Mouse (Mus musculus): ENCODE measurements at regions not wholly inside any gene's neighbourhood (a gene's known extent, or its start where the extent isn't known, plus 50 kb on each side); places are given as distances from the start of the nearest gene placed in this dataset.

GRCm38 (mm10) chr12:106128944-106129724, 119.1 kb downstream of the Vrk1 start:
- ChIA-PET CTCF (no interaction called here), POLR2A (no interaction called here)
- ATAC-seq = no peak
- no peak for TF ChIP-seq CTCF (IDR thresholded peaks at IDR 0.05)
- in situ Hi-C loops (cut with MboI; ENCODE audit: low pct_unique_long_range_greater_than_20kb) = no loop called here
- DNase-seq (ENCODE audit: low read depth, low spot score) = no peak
- H3K27me3 ChIP-seq = peaks cover 4% of the 10 kb centered on the region

DNA sequence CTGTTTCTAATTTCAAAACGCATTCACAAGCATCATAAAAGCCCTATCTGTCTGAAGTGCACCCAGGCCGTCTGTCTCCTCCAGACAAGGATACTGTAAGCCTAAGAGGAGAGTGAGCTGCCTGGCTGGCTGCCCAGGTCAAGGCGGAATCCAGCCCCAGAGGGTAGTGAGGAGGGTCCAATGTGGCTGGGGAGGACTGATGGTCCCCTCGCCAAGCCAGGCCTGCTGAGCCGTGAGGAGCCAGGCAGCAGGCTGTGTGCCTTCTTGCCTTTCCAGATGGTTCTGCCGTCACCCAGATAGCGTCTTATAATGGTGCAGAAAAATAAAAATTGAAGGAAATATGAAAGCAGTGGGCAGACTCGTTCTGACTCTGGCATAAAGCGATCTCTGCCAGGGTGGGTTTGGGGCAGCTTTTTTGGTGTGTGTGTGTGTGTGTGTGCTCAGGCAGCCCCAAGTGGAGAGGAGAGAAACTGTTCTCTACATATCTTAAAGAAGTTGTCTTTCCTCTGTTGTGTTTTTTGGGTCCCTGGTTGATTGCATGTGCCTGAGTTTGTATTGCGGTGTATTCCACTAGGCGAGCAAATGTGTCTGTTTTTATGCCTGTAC, 120.1 kb downstream of the Vrk1 start:
- ChIA-PET POLR2A (no interaction called here), CTCF (no interaction called here)
- TF ChIP-seq CTCF (IDR thresholded peaks at IDR 0.05) = no peak
- H3K27me3 ChIP-seq = peaks cover 4% of the 10 kb centered on the region
- ATAC-seq (no peak), DNase-seq (ENCODE audit: low read depth, low spot score) (no peak)
- in situ Hi-C loops (cut with MboI; ENCODE audit: low pct_unique_long_range_greater_than_20kb) = no loop called here

- ATAC-seq (no peak), DNase-seq (ENCODE audit: low read depth, low spot score) (no peak)
- CTCF ChIA-PET = no interaction called here
- in situ Hi-C loops (cut with MboI; ENCODE audit: low pct_unique_long_range_greater_than_20kb) = no loop called here
- TF ChIP-seq CTCF (IDR thresholded peaks at IDR 0.05) = no peak
- POLR2A ChIA-PET = no interaction called here
- peaks cover 4% of the 10 kb centered on the region for H3K27me3 ChIP-seq
These were observed 122.7 kb downstream of the Vrk1 start for GRCm38 (mm10) chr12:106132715-106133114.

DNA sequence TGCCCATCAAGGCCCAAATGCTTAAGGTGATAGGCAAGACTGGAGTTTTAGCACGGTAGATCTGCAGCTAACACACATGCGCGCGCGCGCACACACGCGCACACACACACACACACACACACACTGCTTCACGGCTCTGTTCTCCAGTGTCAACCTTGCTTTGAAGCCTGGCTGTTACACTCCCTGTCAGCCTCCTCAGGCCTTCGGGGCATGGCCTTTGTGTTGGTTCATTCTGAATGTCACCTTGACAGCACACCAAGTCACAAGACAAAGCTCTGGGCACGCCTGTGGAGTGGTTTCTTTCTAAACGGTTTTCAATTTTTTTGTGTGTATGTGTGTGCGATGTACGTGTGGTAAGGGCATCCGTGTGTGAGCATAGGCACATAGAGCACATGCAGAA, 128.4 kb downstream of the Vrk1 start:
- CTCF ChIA-PET = no interaction called here
- ATAC-seq = no peak
- in situ Hi-C loops (cut with MboI; ENCODE audit: low pct_unique_long_range_greater_than_20kb) = no loop called here
- no peak for TF ChIP-seq CTCF (IDR thresholded peaks at IDR 0.05)
- DNase-seq (ENCODE audit: low read depth, low spot score) = no peak
- POLR2A ChIA-PET = no interaction called here
- H3K27me3 ChIP-seq = no peaks in the 10 kb centered on the region

DNA sequence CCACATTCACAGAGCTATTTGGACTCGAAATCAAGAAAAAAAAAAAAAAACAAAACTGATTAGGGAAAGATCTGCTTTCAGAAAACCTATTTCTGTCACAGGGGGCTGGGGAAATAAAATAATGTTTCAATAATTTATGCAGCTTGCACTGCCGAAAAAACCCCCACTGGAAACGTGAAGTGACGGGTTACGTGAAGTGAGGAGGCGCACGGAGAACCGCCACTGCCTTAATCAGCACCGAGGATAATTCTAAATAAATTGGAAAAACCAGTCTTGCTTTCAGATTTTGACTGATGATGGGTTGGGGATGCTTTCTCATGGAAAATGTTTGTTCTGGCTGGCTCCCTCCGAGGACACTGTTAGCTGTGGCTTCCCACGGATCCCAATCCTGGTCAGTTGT, 129.5 kb downstream of the Vrk1 start:
- POLR2A ChIA-PET = no interaction called here
- H3K27me3 ChIP-seq = no peaks in the 10 kb centered on the region
- no peak for TF ChIP-seq CTCF (IDR thresholded peaks at IDR 0.05)
- CTCF ChIA-PET = no interaction called here
- no peak for DNase-seq (ENCODE audit: low read depth, low spot score)
- in situ Hi-C loops (cut with MboI; ENCODE audit: low pct_unique_long_range_greater_than_20kb) = no loop called here
- ATAC-seq = no peak

DNA sequence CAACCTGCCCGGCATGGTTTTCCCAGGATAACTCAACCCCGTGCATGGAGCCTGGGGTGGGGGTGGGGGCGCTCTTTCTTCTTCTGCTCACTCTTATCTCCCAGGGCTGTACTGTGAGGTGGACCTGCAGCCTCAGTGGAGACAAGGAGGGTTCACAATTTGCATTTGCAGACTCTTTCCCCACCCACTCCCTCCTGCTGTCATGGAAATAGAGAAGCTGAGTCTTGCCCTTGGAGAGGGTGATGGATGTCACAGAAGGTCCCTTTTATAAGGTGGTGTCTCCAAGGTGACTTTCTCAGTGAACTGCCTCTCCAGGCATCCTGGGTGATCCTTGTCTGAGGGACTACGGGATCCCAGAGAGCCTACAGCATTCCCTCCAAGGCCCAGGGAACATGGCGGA, 129.9 kb downstream of the Vrk1 start:
- ChIA-PET CTCF (no interaction called here), POLR2A (no interaction called here)
- no peaks in the 10 kb centered on the region for H3K27me3 ChIP-seq
- DNase-seq (ENCODE audit: low read depth, low spot score) (no peak), ATAC-seq (no peak)
- no peak for TF ChIP-seq CTCF (IDR thresholded peaks at IDR 0.05)
- in situ Hi-C loops (cut with MboI; ENCODE audit: low pct_unique_long_range_greater_than_20kb) = no loop called here

GRCm38 (mm10) chr12:106140671-106141070, 130.6 kb downstream of the Vrk1 start:
- ATAC-seq (no peak), DNase-seq (ENCODE audit: low read depth, low spot score) (no peak)
- ChIA-PET CTCF (no interaction called here), POLR2A (no interaction called here)
- no peaks in the 10 kb centered on the region for H3K27me3 ChIP-seq
- no peak for TF ChIP-seq CTCF (IDR thresholded peaks at IDR 0.05)
- in situ Hi-C loops (cut with MboI; ENCODE audit: low pct_unique_long_range_greater_than_20kb) = no loop called here

GRCm38 (mm10) chr12:106143548-106143947, 133.5 kb downstream of the Vrk1 start:
- in situ Hi-C loops (cut with MboI; ENCODE audit: low pct_unique_long_range_greater_than_20kb) = no loop called here
- no peaks in the 10 kb centered on the region for H3K27me3 ChIP-seq
- no peak for TF ChIP-seq CTCF (IDR thresholded peaks at IDR 0.05)
- POLR2A ChIA-PET = no interaction called here
- ATAC-seq (no peak), DNase-seq (ENCODE audit: low read depth, low spot score) (no peak)
- CTCF ChIA-PET = no interaction called here

GRCm38 (mm10) chr12:106156837-106157236, 146.8 kb downstream of the Vrk1 start:
- ATAC-seq = no peak
- peaks cover 4% of the 10 kb centered on the region for H3K27me3 ChIP-seq
- DNase-seq (ENCODE audit: low read depth, low spot score) = no peak
- in situ Hi-C loops (cut with MboI; ENCODE audit: low pct_unique_long_range_greater_than_20kb) = no loop called here
- no peak for TF ChIP-seq CTCF (IDR thresholded peaks at IDR 0.05)
- ChIA-PET CTCF (no interaction called here), POLR2A (no interaction called here)

DNA sequence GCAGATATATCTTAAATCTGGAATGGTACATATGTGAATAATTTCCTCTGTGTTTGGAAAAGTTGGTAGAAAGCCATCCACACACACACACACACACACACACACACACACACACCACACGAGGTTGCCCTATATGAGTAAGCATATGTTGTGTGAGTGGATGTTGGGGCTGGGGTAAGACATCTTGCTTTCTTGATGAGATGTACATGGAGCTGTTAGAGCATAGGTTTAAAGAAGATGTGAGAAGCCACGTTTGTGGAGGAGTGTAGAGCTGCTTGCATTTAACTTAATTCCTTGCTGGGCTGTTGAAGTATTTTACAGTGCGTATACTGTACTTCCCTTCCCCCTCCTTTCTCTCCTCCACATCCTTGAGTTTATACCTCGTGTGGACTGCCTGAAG, 147.8 kb downstream of the Vrk1 start:
- no peak for ATAC-seq
- in situ Hi-C loops (cut with MboI; ENCODE audit: low pct_unique_long_range_greater_than_20kb) = no loop called here
- ChIA-PET POLR2A (no interaction called here), CTCF (no interaction called here)
- DNase-seq (ENCODE audit: low read depth, low spot score) = no peak
- no peak for TF ChIP-seq CTCF (IDR thresholded peaks at IDR 0.05)
- peaks cover 4% of the 10 kb centered on the region for H3K27me3 ChIP-seq

DNA sequence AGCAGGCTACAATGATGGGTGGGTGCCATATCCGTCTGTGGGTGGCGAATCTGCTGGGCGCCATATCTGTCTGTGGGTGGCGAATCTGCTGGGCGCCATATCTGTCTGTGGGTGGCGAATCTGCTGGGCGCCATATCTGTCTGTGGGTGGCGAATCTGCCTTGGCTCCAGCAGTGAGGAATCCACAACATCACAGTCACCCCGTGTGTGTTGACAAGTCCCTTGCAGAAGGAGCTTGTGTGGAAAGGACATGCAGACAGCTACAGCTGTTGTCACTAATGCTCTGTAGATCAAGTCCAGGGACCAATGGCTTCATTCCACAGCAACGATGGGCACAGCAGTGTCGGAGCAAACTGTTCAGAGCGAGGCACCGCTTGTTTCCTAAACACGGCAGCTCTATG, 148.6 kb downstream of the Vrk1 start:
- peaks cover 4% of the 10 kb centered on the region for H3K27me3 ChIP-seq
- DNase-seq (ENCODE audit: low read depth, low spot score) = no peak
- no peak for TF ChIP-seq CTCF (IDR thresholded peaks at IDR 0.05)
- ChIA-PET CTCF (no interaction called here), POLR2A (no interaction called here)
- ATAC-seq = no peak
- in situ Hi-C loops (cut with MboI; ENCODE audit: low pct_unique_long_range_greater_than_20kb) = no loop called here

DNA sequence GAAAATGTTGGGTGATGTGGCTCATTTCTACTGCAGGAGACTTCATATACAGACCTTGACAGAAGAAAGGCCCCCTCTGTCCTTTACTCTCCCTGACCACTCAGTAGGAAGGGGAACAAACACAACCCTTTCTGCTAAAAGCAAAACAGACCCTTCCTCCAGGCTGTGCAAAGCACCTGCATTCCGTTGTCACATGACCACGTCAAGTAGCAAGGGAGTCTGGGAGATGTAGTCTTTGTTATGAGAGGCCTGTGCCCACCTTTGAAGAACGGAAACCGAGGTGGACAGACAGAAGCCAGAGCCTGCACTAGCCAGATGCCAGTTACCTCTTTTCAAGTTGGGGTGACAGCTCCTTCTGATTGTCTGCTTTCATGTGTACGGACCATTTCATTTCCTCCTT, 161.3 kb downstream of the Vrk1 start:
- CTCF ChIA-PET = no interaction called here
- TF ChIP-seq CTCF (IDR thresholded peaks at IDR 0.05) = no peak
- no peak for ATAC-seq

More for the DNA sequence above, 161.3 kb downstream of the Vrk1 start:
- H3K27me3 ChIP-seq = peaks cover 13% of the 10 kb centered on the region
- DNase-seq (ENCODE audit: low read depth, low spot score) = no peak
- POLR2A ChIA-PET = no interaction called here
- in situ Hi-C loops (cut with MboI; ENCODE audit: low pct_unique_long_range_greater_than_20kb) = no loop called here

All from Patski (cell line).